Mouse (Mus musculus) activated CD4-positive, CD25-positive, alpha-beta regulatory T cell (primary cell): ENCODE results near the gene Cd209f. TPM values are rescaled to one million over a fixed set of nuclear protein-coding genes. Genes with fewer than 3 reads are reported as not detected.

Experiments used
- polyA plus RNA-seq, 2 experiments: library from polyadenylated mRNA; unstranded; fragments of 100-300 nt; shearing (Covaris generic); gene quantifications; one replicate each; pipeline ENCODE4 v1.2.1; 2017

The Cd209f gene
- under 1 TPM in 1 of 2 experiments, not detected in 1; 0.36 TPM for polyA plus RNA-seq

DNA sequence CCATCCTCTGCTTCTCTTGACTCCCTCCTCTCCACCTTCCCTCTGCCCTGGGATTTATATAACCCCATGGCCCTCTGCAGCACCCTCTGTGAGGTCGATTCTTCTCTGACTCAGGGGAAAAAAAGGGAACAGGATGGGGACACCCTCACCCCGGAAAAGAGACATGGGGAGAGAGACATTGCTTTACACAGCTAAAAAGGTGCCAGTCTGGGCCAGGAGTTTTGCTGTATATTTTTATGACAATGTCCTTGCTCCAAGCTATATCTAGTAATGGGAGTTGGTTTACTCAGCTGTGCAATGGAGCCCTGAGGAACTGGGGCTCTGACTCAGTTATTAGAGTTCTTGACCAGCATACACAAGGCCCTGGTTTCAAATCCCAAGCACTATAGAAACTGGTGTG lies at the start of gene Cd209f:
Cd209f (minus strand) TSS at position 101 of the 400 bp plus-strand sequence.

DNA sequence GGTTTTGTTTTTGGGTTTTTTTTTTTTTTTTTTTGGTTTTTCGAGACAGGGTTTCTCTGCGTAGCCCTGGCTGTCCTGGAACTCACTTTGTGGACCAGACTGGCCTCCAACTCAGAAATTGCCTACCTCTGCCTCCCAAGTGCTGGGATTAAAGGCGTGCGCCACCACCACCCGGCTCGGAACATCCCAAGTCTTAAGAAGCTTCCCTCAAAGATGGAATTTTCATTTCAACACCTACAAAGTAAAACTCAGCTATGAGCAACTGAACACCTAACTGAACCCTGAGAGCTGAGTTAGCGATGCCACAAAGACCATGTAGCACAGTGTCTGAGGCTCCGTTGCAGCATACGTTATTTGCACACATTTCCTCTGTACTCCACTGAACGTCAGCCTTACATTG lies 28.2 kb upstream of the Cd209f start, which contains the start of gene Cd209g:
Cd209g (plus strand) TSS at position 301 of the 400 bp plus-strand sequence.

Other genes with a start within 250 kb of the Cd209f start
- gene Cd209d, start 227.3 kb downstream of the Cd209f start, polyA plus RNA-seq: 1 to 10 TPM in 1 of 2 experiments, not detected in 1; 5.1 TPM
- 10 to 100 TPM in 1 of 2 experiments, under 1 TPM in 1; 0.23 to 22.9 TPM for gene Cd209b, start 179.0 kb downstream of the Cd209f start, polyA plus RNA-seq
- under 1 TPM; 0.26 to 0.47 TPM for gene Cd209c, start 151.1 kb downstream of the Cd209f start, polyA plus RNA-seq
- under 1 TPM in 1 of 2 experiments, not detected in 1; 0.55 TPM for gene Cd209g, start 28.3 kb upstream of the Cd209f start, polyA plus RNA-seq
- gene Evi5l, start 60.7 kb upstream of the Cd209f start, polyA plus RNA-seq: 10 to 100 TPM; 12.9 to 14.8 TPM
- gene Prr36, start 111.6 kb upstream of the Cd209f start, polyA plus RNA-seq: under 1 TPM; 0.05 to 0.20 TPM
- under 1 TPM; 0.04 to 0.50 TPM for gene Lrrc8e, start 121.0 kb upstream of the Cd209f start, polyA plus RNA-seq
- gene Map2k7, start 132.9 kb upstream of the Cd209f start, polyA plus RNA-seq: 10 to 100 TPM; 61.6 to 75.3 TPM
- gene Gm49320, start 133.0 kb upstream of the Cd209f start, polyA plus RNA-seq: 1 to 10 TPM in 1 of 2 experiments, under 1 TPM in 1; 0.52 to 2.1 TPM
- 1 to 10 TPM; 4.8 to 6.7 TPM for gene Tgfbr3l, start 142.4 kb upstream of the Cd209f start, polyA plus RNA-seq
- gene Snapc2, start 147.2 kb upstream of the Cd209f start, polyA plus RNA-seq: 10 to 100 TPM; 27.7 to 30.0 TPM
- under 1 TPM; 0.57 to 0.76 TPM for gene Ctxn1, start 153.4 kb upstream of the Cd209f start, polyA plus RNA-seq
- 10 to 100 TPM; 43.6 to 50.8 TPM for gene Timm44, start 170.1 kb upstream of the Cd209f start, polyA plus RNA-seq
- 10 to 100 TPM in 1 of 2 experiments, 1 to 10 TPM in 1; 9.7 to 11.6 TPM for gene Ccl25, start 219.4 kb upstream of the Cd209f start, polyA plus RNA-seq
- gene Elavl1, start 219.6 kb upstream of the Cd209f start, polyA plus RNA-seq: 100 to 1,000 TPM; 177 to 203 TPM